Mouse (Mus musculus): ENCODE results near the gene Rpa1.

DNA sequence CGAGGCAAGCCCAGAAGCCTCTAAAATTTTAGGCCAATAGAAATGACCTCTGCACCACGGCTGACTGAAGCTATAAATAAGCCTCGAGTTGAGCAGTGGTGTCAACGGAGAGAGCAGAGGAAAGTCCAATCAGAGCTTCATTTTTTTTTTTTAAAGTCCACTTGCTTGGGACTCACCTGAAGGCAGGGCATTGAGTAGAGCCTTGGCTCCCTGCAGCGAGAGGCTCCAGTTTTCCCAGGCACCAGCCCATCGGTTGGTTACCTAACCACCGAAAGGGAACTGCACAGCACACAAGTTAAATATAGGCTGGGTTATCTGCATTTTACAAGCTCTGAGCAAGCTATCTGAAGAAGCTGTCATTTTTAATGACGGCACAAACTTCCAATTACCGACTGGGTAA lies 53.3 kb downstream of the Rpa1 start:
- TF ChIP-seq GATA1 (IDR thresholded peaks at IDR 0.05; ENCODE audit: borderline replicate concordance, low read length) = no peak
- no peak for TF ChIP-seq FLI1 (IDR thresholded peaks at IDR 0.05; ENCODE audit: low read length)
